In the genomic region with DNA sequence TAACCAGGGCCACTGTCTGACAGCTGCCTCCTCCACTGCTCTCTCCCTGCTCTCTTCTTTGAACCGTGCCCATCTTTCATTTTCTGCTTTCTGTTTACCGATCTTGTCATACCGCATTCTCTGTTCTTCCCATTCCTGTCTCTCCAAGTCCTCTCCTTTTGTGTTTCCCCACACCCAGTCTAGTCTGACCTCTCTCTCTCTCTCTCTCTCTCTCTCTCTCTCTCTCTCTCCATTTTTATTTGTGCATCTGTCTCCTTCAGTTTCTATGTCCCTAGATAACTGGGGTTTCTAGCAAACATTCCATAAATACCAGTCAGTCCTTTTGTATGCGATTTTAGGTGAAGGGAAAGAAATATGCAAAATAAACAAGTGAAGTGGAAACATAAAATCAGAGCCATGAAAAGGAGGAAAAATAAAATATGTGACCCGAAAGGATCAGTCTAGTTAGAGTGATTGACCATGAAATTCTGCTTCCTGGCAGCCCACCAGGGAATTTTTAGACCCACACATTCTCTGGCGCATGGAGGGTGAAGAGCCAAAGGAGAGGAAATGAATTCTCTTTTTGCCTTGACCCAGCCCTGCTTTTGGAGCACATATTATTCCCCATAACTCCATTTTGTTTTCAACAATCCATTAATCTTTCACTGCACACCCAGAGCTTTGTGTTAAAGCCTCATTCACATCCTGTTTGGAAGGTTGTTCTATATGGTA, we compare ENCODE assay signal across 18 mouse cellular contexts. TPM values are rescaled to one million over a fixed set of nuclear protein-coding genes. Genes with fewer than 3 reads are reported as not detected.
A peak's percentile ranks its signal among the peaks of the same experiment; 100 is the strongest.
DNase-seq lines count a peak whose midpoint lies in the region; ATAC-seq and TF ChIP-seq lines count a peak whose summit lies in the region.
"Had no signal": no experiment of that assay in that cellular context is flagged by ENCODE, and none has a peak within 500 bp of the region (broad histone marks: within the 10 kb centered on the region; RNA-seq: fewer than 3 reads in every experiment).

No protein-coding gene starts in this region.

- WGBS in embryonic facial prominence, embryonic 14.5 days, result 45% methylated on average over 6 of the region's 6 CpGs
- 75% methylated on average over 6 of the region's 6 CpGs for WGBS in embryonic facial prominence, embryonic 10.5 days
- 79% methylated on average over 6 of the region's 6 CpGs for whole genome bisulfite sequencing in spleen, adult 2 months
- 29% methylated on average over 6 of the region's 6 CpGs for WGBS in lung, embryonic 16.5 days
- 50% methylated on average over 6 of the region's 6 CpGs for WGBS in intestine, postnatal 0 days
- 62% methylated on average over 6 of the region's 6 CpGs for WGBS in hindbrain, embryonic 14.5 days

- no peaks in the 10 kb centered on the region for H3K36me3 ChIP-seq in embryonic facial prominence, embryonic 14.5 days (ENCODE audit: control insufficient read depth, insufficient read depth, low read length)
- H3K36me3 ChIP-seq in embryonic facial prominence, embryonic 10.5 days (replicated peaks), result no peaks in the 10 kb centered on the region
- no peaks in the 10 kb centered on the region for H3K36me3 ChIP-seq in spleen, adult 2 months (ENCODE audit: control insufficient read depth, insufficient read depth, low read length)
- no peaks in the 10 kb centered on the region for H3K36me3 ChIP-seq in lung, embryonic 16.5 days (ENCODE audit: control insufficient read depth, insufficient read depth, low read length)
- no peaks in the 10 kb centered on the region for H3K36me3 ChIP-seq in intestine, postnatal 0 days (ENCODE audit: control insufficient read depth, insufficient read depth)
- H3K36me3 ChIP-seq in hindbrain, embryonic 14.5 days (replicated peaks; ENCODE audit: control insufficient read depth, insufficient read depth), result no peaks in the 10 kb centered on the region
- H3K36me3 ChIP-seq: embryonic facial prominence, embryonic 13.5 days; forebrain, embryonic 15.5 days; heart, embryonic 12.5 days; hindbrain, embryonic 15.5 days; midbrain, embryonic 10.5 days had no signal

- no peak for TF ChIP-seq POLR2A in spleen, adult 2 months (IDR thresholded peaks at IDR 0.05; ENCODE audit: low read depth, low read length)

- peak; percentile 64 for DNase-seq in embryonic facial prominence, embryonic 14.5 days (ENCODE audit: low spot score)
- no peak for DNase-seq in embryonic facial prominence, embryonic 10.5 days (ENCODE audit: low spot score)
- peak in 1 of 2 experiments; percentile 4 for DNase-seq in spleen, adult 2 months (ENCODE audit: low read depth in 1 of 2, low spot score in 2 of 2)
- DNase-seq in spleen, adult 12 weeks (ENCODE audit: low spot score), result no peak
- DNase-seq in B cell, adult 2 months, result no peak
- DNase-seq in hindbrain, embryonic 14.5 days (ENCODE audit: low spot score), result no peak
- DNase-seq: cerebellum, adult 8-10 months; gastrocnemius, postnatal 14 days; spleen, adult 18-20 months; thymus, adult 2 months had no signal

- H3K27ac ChIP-seq in embryonic facial prominence, embryonic 14.5 days (replicated peaks; ENCODE audit: low read depth, low read length), result no peak overlapping the region
- H3K27ac ChIP-seq in embryonic facial prominence, embryonic 10.5 days (replicated peaks), result no peak overlapping the region
- H3K27ac ChIP-seq in spleen, adult 2 months (ENCODE audit: insufficient read depth, low read length), result peak overlapping the region; percentile 10
- H3K27ac ChIP-seq in lung, embryonic 16.5 days (ENCODE audit: low read length), result peak overlapping the region; percentile 84
- H3K27ac ChIP-seq in intestine, postnatal 0 days (ENCODE audit: low read depth, low read length), result no peak overlapping the region
- no peak overlapping the region for H3K27ac ChIP-seq in hindbrain, embryonic 14.5 days
- H3K27ac ChIP-seq: embryonic facial prominence, embryonic 13.5 days; forebrain, embryonic 15.5 days; hindbrain, embryonic 15.5 days; liver, embryonic 14.5 days; midbrain, embryonic 10.5 days had no signal

- H3K4me1 ChIP-seq in embryonic facial prominence, embryonic 14.5 days (ENCODE audit: control insufficient read depth, insufficient read depth, low read length), result no peaks in the 10 kb centered on the region; the same call in 1 of the 2 replicates
- peaks cover 9% of the 10 kb centered on the region; the same call in 1 of the 2 replicates for H3K4me1 ChIP-seq in embryonic facial prominence, embryonic 10.5 days
- H3K4me1 ChIP-seq in spleen, adult 2 months (ENCODE audit: control insufficient read depth, insufficient read depth, insufficient read length), result no peaks in the 10 kb centered on the region
- H3K4me1 ChIP-seq in lung, embryonic 16.5 days (replicated peaks; ENCODE audit: control insufficient read depth, insufficient read depth, low read length), result peaks cover 7% of the 10 kb centered on the region
- 0 out of 2 replicates have a peak, but pooled peaks cover 4% of the 10 kb centered on the region for H3K4me1 ChIP-seq in intestine, postnatal 0 days (replicated peaks; ENCODE audit: control insufficient read depth, insufficient read depth, low read length)
- H3K4me1 ChIP-seq in hindbrain, embryonic 14.5 days (replicated peaks; ENCODE audit: control insufficient read depth, insufficient read depth, low read length), result no peaks in the 10 kb centered on the region
- H3K4me1 ChIP-seq: forebrain, embryonic 15.5 days; hindbrain, embryonic 15.5 days; midbrain, embryonic 10.5 days had no signal

- H3K9me3 ChIP-seq in embryonic facial prominence, embryonic 14.5 days (ENCODE audit: control insufficient read depth, low read length), result no peaks in the 10 kb centered on the region
- H3K9me3 ChIP-seq in embryonic facial prominence, embryonic 10.5 days, result no peaks in the 10 kb centered on the region
- no peaks in the 10 kb centered on the region for H3K9me3 ChIP-seq in lung, embryonic 16.5 days (ENCODE audit: control insufficient read depth, low read length)
- H3K9me3 ChIP-seq in intestine, postnatal 0 days (ENCODE audit: control insufficient read depth), result no peaks in the 10 kb centered on the region
- no peaks in the 10 kb centered on the region for H3K9me3 ChIP-seq in hindbrain, embryonic 14.5 days (ENCODE audit: control insufficient read depth, low read length)
- H3K9me3 ChIP-seq: embryonic facial prominence, embryonic 13.5 days; forebrain, embryonic 15.5 days; heart, embryonic 12.5 days; hindbrain, embryonic 15.5 days; midbrain, embryonic 10.5 days had no signal

- H3K9ac ChIP-seq in embryonic facial prominence, embryonic 14.5 days (ENCODE audit: low read depth, low read length), result no peak overlapping the region
- no peak overlapping the region for H3K9ac ChIP-seq in lung, embryonic 16.5 days (ENCODE audit: low read length)
- no peak overlapping the region for H3K9ac ChIP-seq in intestine, postnatal 0 days (ENCODE audit: low read depth, low read length)
- H3K9ac ChIP-seq in hindbrain, embryonic 14.5 days, result no peak overlapping the region
- H3K9ac ChIP-seq: embryonic facial prominence, embryonic 13.5 days; forebrain, embryonic 15.5 days; heart, embryonic 12.5 days; hindbrain, embryonic 15.5 days; liver, embryonic 14.5 days had no signal

- no peak overlapping the region for H3K4me3 ChIP-seq in embryonic facial prominence, embryonic 14.5 days (ENCODE audit: low read depth, low read length)
- no peak overlapping the region for H3K4me3 ChIP-seq in embryonic facial prominence, embryonic 10.5 days
- H3K4me3 ChIP-seq in spleen, adult 2 months (ENCODE audit: extremely low read depth, insufficient read depth, insufficient read length), result no peak overlapping the region
- H3K4me3 ChIP-seq in lung, embryonic 16.5 days (ENCODE audit: low read length), result no peak overlapping the region
- H3K4me3 ChIP-seq in intestine, postnatal 0 days (ENCODE audit: low read depth, low read length), result no peak overlapping the region
- H3K4me3 ChIP-seq in hindbrain, embryonic 14.5 days (replicated peaks; ENCODE audit: low read length), result no peak overlapping the region
- H3K4me3 ChIP-seq: embryonic facial prominence, embryonic 13.5 days; forebrain, embryonic 15.5 days; heart, embryonic 12.5 days; hindbrain, embryonic 15.5 days; midbrain, embryonic 10.5 days had no signal

- TF ChIP-seq CTCF in spleen, adult 2 months (IDR thresholded peaks at IDR 0.05; ENCODE audit: extremely low read depth, insufficient read depth, insufficient read length, insufficient replicate concordance), result no peak
- no peak for TF ChIP-seq CTCF in intestine, postnatal 0 days (IDR thresholded peaks at IDR 0.05; ENCODE audit: low read depth)

- no peaks in the 10 kb centered on the region for H3K27me3 ChIP-seq in embryonic facial prominence, embryonic 14.5 days (replicated peaks; ENCODE audit: control insufficient read depth, insufficient read depth, low read length)
- H3K27me3 ChIP-seq in embryonic facial prominence, embryonic 10.5 days (replicated peaks; ENCODE audit: low read depth, poor library complexity, severe bottlenecking), result no peaks in the 10 kb centered on the region
- no peaks in the 10 kb centered on the region for H3K27me3 ChIP-seq in spleen, adult 2 months (ENCODE audit: control insufficient read depth, insufficient read depth, low read length)
- no peaks in the 10 kb centered on the region for H3K27me3 ChIP-seq in lung, embryonic 16.5 days (ENCODE audit: control insufficient read depth, insufficient read depth, low read depth, low read length)
- H3K27me3 ChIP-seq in intestine, postnatal 0 days (replicated peaks; ENCODE audit: control insufficient read depth, insufficient read depth, low read length), result no peaks in the 10 kb centered on the region
- no peaks in the 10 kb centered on the region for H3K27me3 ChIP-seq in hindbrain, embryonic 14.5 days (ENCODE audit: control insufficient read depth, insufficient read depth, low read length)
- H3K27me3 ChIP-seq: forebrain, embryonic 15.5 days; heart, embryonic 12.5 days; hindbrain, embryonic 15.5 days had no signal

- no peak for ATAC-seq in embryonic facial prominence, embryonic 14.5 days (ENCODE audit: low read depth)
- peak; percentile 80 for ATAC-seq in lung, embryonic 16.5 days (ENCODE audit: low read depth)
- ATAC-seq in intestine, postnatal 0 days, result no peak
- ATAC-seq in hindbrain, embryonic 14.5 days (ENCODE audit: low FRiP score), result no peak
- ATAC-seq: forebrain, embryonic 15.5 days had no signal

- no peak overlapping the region for H3K4me2 ChIP-seq in embryonic facial prominence, embryonic 14.5 days (ENCODE audit: low read depth, low read length)
- H3K4me2 ChIP-seq in lung, embryonic 16.5 days (ENCODE audit: low read depth, low read length), result no peak overlapping the region
- no peak overlapping the region for H3K4me2 ChIP-seq in intestine, postnatal 0 days (replicated peaks; ENCODE audit: low read depth)
- no peak overlapping the region for H3K4me2 ChIP-seq in hindbrain, embryonic 14.5 days (replicated peaks)
- H3K4me2 ChIP-seq: embryonic facial prominence, embryonic 13.5 days; forebrain, embryonic 15.5 days; heart, embryonic 12.5 days; hindbrain, embryonic 15.5 days had no signal

RNA-seq across cellular contexts. Expression of a gene that starts 11.7 kb away (rescaled TPM):
- polyA plus RNA-seq in embryonic facial prominence, embryonic 14.5 days (2014; fragmentation: Nextera tagmentation; extraction: Ambion mirVana), result 19.7 and 20.1 TPM in 2 replicates
- 0.52 and 1.1 TPM in 2 replicates for polyA plus RNA-seq in embryonic facial prominence, embryonic 10.5 days (2016; fragmentation: Nextera tagmentation; extraction: Ambion mirVana)
- 4.1 and 4.8 TPM in 2 replicates for polyA plus RNA-seq in spleen, adult 2 months (2012; rRNA removed)
- polyA plus RNA-seq in lung, embryonic 16.5 days (2015; fragmentation: Nextera tagmentation; extraction: Ambion mirVana), result 45.5 and 47.8 TPM in 2 replicates
- polyA plus RNA-seq in intestine, postnatal 0 days (2015; fragmentation: Nextera tagmentation; extraction: Ambion mirVana), result 3.8 and 4.3 TPM in 2 replicates
- 1.1 and 1.7 TPM in 2 replicates for polyA plus RNA-seq in hindbrain, embryonic 14.5 days (2014; fragmentation: Nextera tagmentation; extraction: Ambion mirVana)

Comparison
In these comparisons a context has a peak if more than half of its experiments do, and no peak if none do; other contexts are left out.
1. H3K27ac ChIP-seq: peak in spleen, adult 2 months (single experiment) and lung, embryonic 16.5 days (single experiment); none in embryonic facial prominence, embryonic 14.5 days (single experiment), embryonic facial prominence, embryonic 10.5 days (single experiment), intestine, postnatal 0 days (single experiment) and hindbrain, embryonic 14.5 days (single experiment).